Mouse (Mus musculus) kidney, adult 18-20 months (tissue): ENCODE measurements at regions not wholly inside any gene's neighbourhood (a gene's known extent, or its start where the extent isn't known, plus 50 kb on each side); places are given as distances from the start of the nearest gene placed in this dataset.

ENCODE experiments used
- DNase-seq: peaks from one replicate; pipeline ENCODE4 v3.0.0; 2021

GRCm38 (mm10) chr2:61527127-61527526, 51.3 kb upstream of the Tank start:
- DNase-seq = no peak

GRCm38 (mm10) chr2:61524060-61524734, 54.2 kb upstream of the Tank start:
- no peak for DNase-seq

GRCm38 (mm10) chr2:61514445-61515123, 63.8 kb upstream of the Tank start:
- no peak for DNase-seq

GRCm38 (mm10) chr2:61513787-61514444, 64.5 kb upstream of the Tank start:
- DNase-seq = no peak

- DNase-seq = no peak
Observed at GRCm38 (mm10) chr2:61503594-61503993, 74.8 kb upstream of the Tank start.

GRCm38 (mm10) chr2:61501922-61502321, 76.5 kb upstream of the Tank start:
- DNase-seq = no peak

DNA sequence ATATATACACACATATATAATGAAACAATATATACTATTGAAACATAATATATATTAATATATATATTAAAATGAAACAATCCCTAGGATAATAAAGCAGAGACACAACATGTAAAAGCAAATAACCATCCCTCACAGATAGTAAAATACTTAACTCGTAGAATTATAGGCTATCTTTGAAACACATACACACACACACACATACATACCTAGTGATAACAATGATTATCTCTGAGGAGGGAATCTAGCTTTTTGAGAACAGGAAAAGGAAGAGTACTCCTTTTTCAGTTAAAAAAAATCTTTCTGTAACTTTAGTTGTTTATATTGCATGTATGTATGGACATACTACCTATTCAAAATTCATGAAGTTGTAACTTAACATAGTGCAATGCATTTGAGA, 79.1 kb upstream of the Tank start:
- DNase-seq = no peak

DNA sequence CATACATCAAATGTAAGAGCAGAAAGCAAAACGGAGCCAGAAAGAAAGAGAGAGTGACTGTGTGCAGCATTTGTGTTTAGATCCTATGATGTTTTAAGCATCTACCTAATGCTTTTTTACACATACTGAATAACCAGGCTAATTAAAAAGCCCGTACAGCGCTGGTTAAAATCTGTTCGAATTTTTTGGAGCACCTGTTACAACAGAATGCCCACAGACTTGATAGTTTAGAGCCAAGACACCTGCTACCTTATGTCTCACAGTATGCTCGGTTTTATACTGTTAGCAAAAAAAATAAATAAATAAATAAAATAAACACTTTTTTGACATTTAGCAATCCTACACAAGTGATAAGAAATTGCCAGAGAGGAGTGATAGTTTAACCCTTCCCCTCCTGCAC, 80.5 kb upstream of the Tank start:
- no peak for DNase-seq

DNA sequence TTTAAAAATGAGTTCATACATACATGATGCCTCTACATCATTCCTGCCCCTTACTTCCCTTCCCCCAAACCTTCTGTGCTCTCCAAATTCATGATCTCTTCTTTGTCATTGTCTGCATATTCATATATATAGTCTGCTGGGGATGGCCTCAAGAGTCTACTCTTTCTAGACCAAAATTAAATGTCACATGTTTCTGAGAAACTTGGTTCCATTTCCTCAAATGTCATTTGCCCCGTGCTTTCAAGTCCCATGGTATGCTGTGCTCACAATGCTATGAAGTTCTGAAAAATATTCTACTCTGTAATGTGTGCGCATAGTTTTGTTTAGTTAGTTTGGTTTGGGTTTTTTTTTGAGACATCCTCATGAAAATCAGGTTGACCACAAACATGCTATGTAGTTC, 81.4 kb upstream of the Tank start:
- DNase-seq = no peak

DNA sequence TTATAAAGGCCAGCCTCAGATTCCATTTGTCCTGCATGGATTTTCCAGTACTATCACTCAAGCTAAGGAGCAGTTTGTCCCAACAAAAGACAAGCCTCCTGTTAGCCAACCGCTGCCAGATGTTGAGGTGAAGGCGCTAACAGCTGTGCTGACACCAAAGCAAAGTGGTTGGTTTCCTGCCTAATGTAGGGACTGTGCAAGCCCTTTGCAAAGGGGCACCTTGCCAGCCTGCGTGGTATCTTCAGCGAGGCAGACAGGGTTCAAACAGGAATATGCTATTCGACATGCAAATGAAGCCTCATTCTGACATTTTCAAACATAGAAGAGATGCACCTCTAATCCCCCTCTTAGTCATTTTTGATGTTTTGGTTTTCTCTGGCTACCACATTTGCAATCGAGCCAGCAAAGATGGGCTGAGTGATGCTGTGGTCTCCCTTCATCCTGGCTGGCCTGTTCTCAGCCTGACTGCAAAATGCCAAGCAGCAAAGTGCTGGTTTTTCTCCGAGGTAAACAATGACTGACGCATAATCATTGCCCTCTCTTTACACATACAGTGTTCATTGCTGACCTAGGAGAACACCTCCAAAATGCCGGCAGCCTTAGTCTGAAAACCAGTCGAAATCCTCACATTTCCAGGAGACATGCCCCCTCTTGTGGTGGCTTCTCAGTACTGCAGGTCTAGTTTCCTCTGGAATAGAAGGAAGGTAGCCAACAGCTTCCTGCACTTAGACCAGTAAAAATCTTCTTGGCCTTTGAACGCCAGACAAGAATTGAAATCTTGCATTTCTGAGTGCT, 84.3 kb upstream of the Tank start:
- peak; percentile 80 for DNase-seq

- DNase-seq = peak; percentile 19
Observed at GRCm38 (mm10) chr2:61492043-61492743, 86.2 kb upstream of the Tank start.

DNA sequence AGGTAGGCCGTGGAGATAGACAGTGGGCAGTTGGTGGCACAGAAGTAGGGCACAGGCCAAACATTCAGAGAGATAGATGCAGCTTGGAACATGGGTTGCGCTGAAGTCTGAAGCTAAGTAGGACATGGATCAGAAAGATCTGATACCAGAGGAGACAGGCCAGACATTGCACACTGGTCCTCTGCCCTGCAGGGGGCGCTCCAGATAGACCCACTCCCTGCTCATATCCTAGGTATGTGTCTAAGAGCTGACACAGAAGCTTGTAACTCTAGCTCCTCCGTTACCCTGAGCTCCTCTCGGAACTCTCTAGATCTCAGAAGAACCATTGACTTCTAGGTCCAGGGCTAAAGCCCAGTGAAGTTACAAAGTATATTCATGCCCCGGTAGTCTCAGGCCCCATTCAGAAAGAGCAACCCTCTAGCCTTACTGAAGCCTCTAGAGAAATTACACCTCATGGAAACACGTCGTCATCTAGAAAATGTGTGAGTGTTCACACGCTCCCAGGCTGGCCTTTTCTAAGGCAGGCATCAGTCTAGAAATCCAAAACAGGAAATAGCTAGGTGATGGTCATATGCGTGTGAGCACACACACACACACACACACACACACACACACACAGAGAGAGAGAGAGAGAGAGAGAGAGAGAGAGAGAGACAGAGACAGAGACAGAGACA, 87.8 kb upstream of the Tank start:
- DNase-seq = no peak

DNA sequence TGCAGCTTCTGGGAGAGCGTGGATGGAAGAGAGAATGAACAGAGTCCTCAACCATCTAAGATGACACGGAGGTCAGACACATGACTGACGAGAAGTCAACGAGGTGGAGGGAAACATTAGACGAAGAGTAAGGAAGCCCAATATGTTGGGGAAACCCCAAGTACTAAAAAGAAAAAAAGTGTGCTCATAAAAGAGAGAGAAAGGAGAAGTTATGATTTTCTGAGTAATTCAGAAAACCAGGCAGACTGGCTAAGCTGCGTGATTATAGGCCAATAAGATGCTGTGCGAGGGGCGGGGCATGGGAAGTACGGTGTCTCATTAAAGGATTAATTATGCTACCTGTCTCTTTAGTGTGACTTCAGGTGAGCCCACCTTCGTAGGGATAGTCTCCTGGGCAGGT, 88.6 kb upstream of the Tank start:
- DNase-seq = no peak

DNA sequence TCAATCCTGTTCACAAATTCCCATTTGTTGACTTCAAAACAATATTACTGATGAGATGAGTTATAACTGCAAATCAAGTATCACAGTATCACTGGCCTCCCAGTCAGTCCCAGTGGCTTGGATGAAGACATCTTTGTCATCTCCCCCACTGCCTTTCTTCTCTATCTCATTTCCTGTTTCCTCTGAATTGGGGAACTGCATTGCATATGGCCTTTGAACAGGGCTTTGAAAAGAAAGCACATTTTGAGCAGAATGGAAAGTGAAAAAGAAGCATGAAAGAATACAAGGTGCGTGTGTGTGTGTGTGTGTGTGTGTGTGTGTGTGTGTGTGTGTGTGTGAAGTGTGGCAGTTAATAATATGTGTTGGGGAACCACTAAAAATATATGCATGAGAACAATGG, 94.6 kb upstream of the Tank start:
- DNase-seq = no peak

DNA sequence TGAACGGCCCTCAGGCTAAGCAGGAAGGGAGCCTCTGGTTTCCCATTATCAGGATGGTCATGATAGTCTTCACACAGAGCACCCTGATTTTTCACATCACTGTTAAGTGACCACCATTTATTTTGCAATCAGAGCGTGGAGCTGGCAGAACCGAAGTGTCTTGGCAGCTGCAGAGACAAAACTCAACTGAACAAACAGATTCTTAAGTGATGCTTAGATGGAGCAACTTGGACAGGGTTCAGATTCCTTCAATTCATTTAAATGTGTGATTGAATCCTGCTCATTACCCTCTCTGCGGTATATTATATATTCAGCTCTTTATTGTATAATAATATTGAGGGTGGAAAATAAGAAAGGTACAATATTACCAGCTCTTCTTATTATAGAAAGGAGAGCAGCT, 101.7 kb upstream of the Tank start:
- no peak for DNase-seq

DNA sequence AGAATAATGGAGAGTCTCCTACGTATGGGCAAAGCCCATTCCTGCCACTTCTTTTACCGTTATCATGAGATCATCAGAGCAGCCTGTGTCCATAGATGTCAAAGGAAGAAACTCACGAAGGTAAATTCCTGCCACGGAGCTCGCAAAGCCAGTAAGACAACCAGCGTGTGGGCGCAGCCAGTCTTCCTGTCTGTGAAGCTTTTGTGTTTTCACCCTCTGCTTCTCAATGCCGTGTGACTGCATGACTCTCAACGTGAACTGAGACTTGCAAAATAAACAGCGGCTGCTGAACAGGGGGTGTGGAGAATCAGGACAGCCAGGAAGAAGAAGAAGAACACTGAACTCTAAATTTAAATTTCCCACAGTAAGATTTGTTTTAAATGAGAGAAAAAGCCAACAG, 103.8 kb upstream of the Tank start:
- no peak for DNase-seq

DNA sequence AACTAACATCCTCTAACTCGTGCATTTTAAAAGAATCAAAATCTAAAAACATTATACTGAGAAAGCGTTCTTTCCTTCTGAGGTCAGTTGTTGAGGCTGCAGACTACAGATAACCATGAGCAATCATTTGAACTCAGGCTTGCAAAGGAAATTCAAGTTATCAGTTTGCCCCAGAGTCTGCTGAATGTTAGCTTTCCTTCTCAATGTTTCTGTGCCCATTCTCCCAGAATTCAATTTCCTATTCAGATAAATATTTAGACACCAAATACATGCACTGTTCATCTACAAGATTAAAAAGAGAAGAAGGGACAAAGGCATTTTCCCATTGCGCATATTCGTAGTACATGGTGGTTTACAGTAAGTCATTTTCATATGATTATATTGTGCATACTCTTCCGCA, 107.9 kb upstream of the Tank start:
- DNase-seq = no peak

DNA sequence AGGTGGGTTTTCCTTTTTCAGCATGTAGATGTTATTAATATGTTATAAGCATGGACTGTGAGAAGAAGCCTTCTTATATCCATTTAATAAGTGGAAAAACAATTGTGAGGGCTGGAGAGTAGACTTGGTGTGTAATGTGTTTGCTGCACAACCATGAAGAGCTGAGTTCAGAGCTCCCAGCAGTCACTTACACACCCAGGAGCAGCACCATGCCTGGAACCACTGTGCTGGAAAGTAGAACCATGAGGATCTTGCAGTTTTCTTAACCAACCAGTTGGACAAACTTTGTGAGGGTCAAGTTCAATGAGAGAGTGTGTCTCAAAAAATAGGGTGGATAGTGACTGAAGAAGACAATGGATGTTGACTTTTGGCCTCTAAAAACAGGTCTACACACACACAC, 108.3 kb upstream of the Tank start:
- DNase-seq = no peak

DNA sequence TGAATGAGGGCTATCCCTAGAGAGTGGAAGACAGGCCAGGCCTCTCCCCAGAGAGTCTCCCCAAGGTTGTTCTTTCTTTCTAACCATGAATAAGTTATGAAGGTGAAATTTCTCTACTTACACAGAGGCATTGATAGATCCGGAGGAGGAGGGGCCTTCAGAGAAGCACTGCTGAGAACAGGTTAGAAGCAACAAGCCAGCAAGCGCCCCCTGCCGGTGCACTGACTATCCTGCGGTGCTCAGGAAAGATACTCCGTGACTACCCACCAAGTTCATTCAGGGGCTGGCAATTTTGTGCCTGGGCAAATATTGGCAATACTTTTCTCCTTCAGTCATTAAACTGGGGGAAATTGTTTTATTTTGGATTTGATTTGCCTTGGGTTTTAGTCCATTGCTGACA, 122.5 kb upstream of the Tank start:
- peak; percentile 71 for DNase-seq

- no peak for DNase-seq
Observed at GRCm38 (mm10) chr2:61454729-61455128, 123.7 kb upstream of the Tank start.

- DNase-seq = peak; percentile 89
Observed at GRCm38 (mm10) chr2:61454311-61454728, 124.1 kb upstream of the Tank start.
